In the genomic region with DNA sequence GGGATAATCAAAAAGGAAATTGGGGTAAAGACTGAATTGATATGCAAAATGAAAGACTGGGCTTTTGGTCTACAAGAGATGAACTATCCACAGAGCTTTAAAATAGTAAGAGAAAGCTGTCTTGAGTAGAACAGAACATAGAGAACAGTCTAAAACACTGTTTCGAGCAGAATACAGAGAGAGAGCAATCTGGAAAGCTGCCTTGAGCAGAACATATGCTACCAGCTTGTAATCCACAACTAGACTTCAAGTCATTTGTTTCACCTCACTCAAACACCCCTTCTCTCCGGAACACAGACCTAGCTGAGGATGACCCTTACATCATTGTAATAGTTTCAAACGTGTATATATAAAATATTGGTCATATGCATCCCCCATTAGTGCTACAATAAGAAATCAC, we compare ENCODE assay signal across 30 mouse cellular contexts.
"Had no signal": no experiment of that assay in that cellular context is flagged by ENCODE, and none has a peak within 500 bp of the region (broad histone marks: within the 10 kb centered on the region; RNA-seq: fewer than 3 reads in every experiment).

No protein-coding gene starts in this region.

- H3K4me3 ChIP-seq: limb, embryonic 10.5 days; limb, embryonic 12.5 days; limb, embryonic 13.5 days; limb, embryonic 15.5 days; liver, embryonic 13.5 days; liver, embryonic 15.5 days; lung, embryonic 15.5 days; megakaryocyte, embryonic 14.5 days; midbrain, embryonic 10.5 days; midbrain, embryonic 12.5 days; midbrain, embryonic 13.5 days; midbrain, embryonic 15.5 days; myocyte had no signal

- H3K27ac ChIP-seq: limb, embryonic 10.5 days; limb, embryonic 12.5 days; limb, embryonic 13.5 days; limb, embryonic 15.5 days; liver, embryonic 13.5 days; liver, embryonic 14.5 days; liver, embryonic 15.5 days; lung, embryonic 15.5 days; macrophage; midbrain, embryonic 10.5 days; midbrain, embryonic 12.5 days; midbrain, embryonic 13.5 days; midbrain, embryonic 15.5 days had no signal

- H3K27me3 ChIP-seq: limb, embryonic 12.5 days; limb, embryonic 13.5 days; limb, embryonic 15.5 days; liver, embryonic 13.5 days; liver, embryonic 15.5 days; lung, embryonic 15.5 days; megakaryocyte, embryonic 14.5 days; midbrain, embryonic 12.5 days; midbrain, embryonic 13.5 days; midbrain, embryonic 15.5 days had no signal

- H3K9me3 ChIP-seq: limb, embryonic 10.5 days; limb, embryonic 15.5 days; liver, embryonic 13.5 days; liver, embryonic 15.5 days; lung, embryonic 15.5 days; megakaryocyte, embryonic 14.5 days; midbrain, embryonic 12.5 days; midbrain, embryonic 13.5 days had no signal

- H3K9ac ChIP-seq: limb, embryonic 12.5 days; limb, embryonic 13.5 days; limb, embryonic 15.5 days; liver, embryonic 13.5 days; liver, embryonic 14.5 days; liver, embryonic 15.5 days; liver, postnatal 0 days; lung, embryonic 14.5 days; lung, embryonic 15.5 days; midbrain, embryonic 12.5 days; midbrain, embryonic 13.5 days; midbrain, embryonic 15.5 days had no signal

- H3K4me2 ChIP-seq: limb, embryonic 12.5 days; limb, embryonic 13.5 days; limb, embryonic 15.5 days; liver, embryonic 11.5 days; liver, embryonic 13.5 days; liver, embryonic 15.5 days; lung, embryonic 14.5 days; lung, embryonic 15.5 days; midbrain, embryonic 11.5 days; midbrain, embryonic 12.5 days; midbrain, embryonic 13.5 days; midbrain, embryonic 15.5 days had no signal

- ATAC-seq: liver, postnatal 0 days; lung, postnatal 0 days; midbrain, embryonic 13.5 days; midbrain, embryonic 15.5 days; midbrain, embryonic 16.5 days had no signal

- H3K36me3 ChIP-seq: limb, embryonic 10.5 days; limb, embryonic 12.5 days; limb, embryonic 13.5 days; limb, embryonic 15.5 days; liver, embryonic 13.5 days; liver, embryonic 15.5 days; lung, embryonic 15.5 days; midbrain, embryonic 10.5 days; midbrain, embryonic 12.5 days; midbrain, embryonic 13.5 days; midbrain, embryonic 15.5 days had no signal

- H3K4me1 ChIP-seq: limb, embryonic 10.5 days; limb, embryonic 12.5 days; limb, embryonic 13.5 days; limb, embryonic 15.5 days; liver, embryonic 13.5 days; liver, embryonic 15.5 days; lung, embryonic 15.5 days; megakaryocyte, embryonic 14.5 days; midbrain, embryonic 10.5 days; midbrain, embryonic 12.5 days; midbrain, embryonic 13.5 days; midbrain, embryonic 15.5 days had no signal

- DNase-seq: left cerebral cortex, postnatal 4 days; liver; liver, embryonic 13.5 days; liver, postnatal 0 days; lung, adult 18-20 months; lung, adult 2 months; lung, embryonic 14.5 days; lung, postnatal 10 days; lung, postnatal 14 days; lung, postnatal 36 days; lung, postnatal 4 days; midbrain, embryonic 14.5 days had no signal
